Mouse (Mus musculus) forebrain, embryonic 14.5 days (tissue): Measurements from ENCODE around the gene Olfr800. TPM values are rescaled to one million over a fixed set of nuclear protein-coding genes. Genes with fewer than 3 reads are reported as not detected.

Experiments used
- ATAC-seq: fragments of 200-750 bp; cut with Nextera tagmentation; 2 replicates; pipeline ENCODE4 v1.8.0; 2017; ENCODE audit warnings: mild to moderate bottlenecking, moderate library complexity
- DNase-seq: peaks from one replicate; pipeline ENCODE4 v3.0.0-alpha.2; 2015; ENCODE audit warnings: low spot score
- H3K27ac ChIP-seq: fragments of 300-500 bp; sonication (generic); 2 replicates; pipeline ENCODE4 v1.5.1; 2014; ENCODE audit warnings: low read depth, mild to moderate bottlenecking, control low read depth, low read length, moderate library complexity
- H3K27me3 ChIP-seq: fragments of 300-500 bp; sonication (generic); replicated peaks from 2 replicates; pipeline ENCODE4 v1.6.1; 2014; ENCODE audit warnings: low read length, control low read depth, mixed read lengths; ENCODE audit not compliant: control insufficient read depth, insufficient read depth
- H3K36me3 ChIP-seq: fragments of 300-500 bp; sonication (generic); 2 replicates; pipeline ENCODE4 v1.6.1; 2014; ENCODE audit warnings: low read length, control low read depth; ENCODE audit not compliant: control insufficient read depth, insufficient read depth
- H3K4me1 ChIP-seq: fragments of 300-500 bp; sonication (generic); 2 replicates; pipeline ENCODE4 v1.6.1; 2014; ENCODE audit warnings: antibody characterized with exemption, low read length, control low read depth; ENCODE audit not compliant: control insufficient read depth, insufficient read depth
- H3K4me2 ChIP-seq: fragments of 300-500 bp; sonication (generic); 2 replicates; pipeline ENCODE4 v1.6.1; 2014; ENCODE audit warnings: mild to moderate bottlenecking, control low read depth, low read length
- H3K4me3 ChIP-seq: fragments of 300-500 bp; sonication (generic); 2 replicates; pipeline ENCODE4 v1.5.1; 2014; ENCODE audit warnings: low read depth, low read length, control low read depth
- H3K9ac ChIP-seq: fragments of 300-500 bp; sonication (generic); 2 replicates; pipeline ENCODE4 v1.6.1; 2014; ENCODE audit warnings: mild to moderate bottlenecking, low read length, control low read depth, moderate library complexity
- H3K9me3 ChIP-seq: fragments of 300-500 bp; sonication (generic); replicated peaks from 2 replicates; pipeline ENCODE4 v1.6.1; 2016; ENCODE audit warnings: low read length, control low read depth, mixed read lengths; ENCODE audit not compliant: control insufficient read depth
- WGBS: fragments of 180-500 bp; shearing (Covaris S2); extraction: QIAGEN DNeasy Blood & Tissue Kit; methylation state at CpG from one replicate; pipeline ENCODE4 v1.1.7; 2014; 5-methylcytosine and 5-hydroxymethylcytosine counted together
- polyA plus RNA-seq: library from polyadenylated mRNA; unstranded; fragments of >200 nt; fragmentation: Nextera tagmentation; extraction: Ambion mirVana; gene quantifications from 2 replicates; pipeline ENCODE4 v1.2.1, GENCODE M21; 2014

The Olfr800 gene
- polyA plus RNA-seq, 1 experiment from 2014 or later, result not detected

DNA sequence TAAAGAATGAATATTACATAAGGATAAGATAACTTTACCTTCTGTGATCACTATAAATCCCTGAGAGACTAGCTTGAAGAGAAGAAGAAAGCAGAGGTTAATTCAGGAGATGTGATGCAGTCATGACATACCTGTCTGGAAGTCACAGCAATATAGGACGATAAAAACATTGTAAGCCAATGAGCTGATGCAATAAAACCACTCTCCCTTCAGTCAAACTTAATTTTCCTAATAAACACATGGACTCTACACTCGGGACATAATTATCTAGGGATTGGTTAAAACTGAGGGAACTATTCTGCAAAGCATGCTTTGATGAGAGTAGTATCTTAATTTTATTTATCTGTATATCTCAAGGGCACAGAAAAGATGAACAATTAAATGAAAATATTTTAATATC, 36.7 kb downstream of the Olfr800 start, which contains the start of gene Olfr803:
TSS of gene Olfr803 (minus strand) at position 101 of the 400 bp plus-strand sequence.
- ATAC-seq (no peak), DNase-seq (no peak)
- Histone ChIP-seq H3K9me3 (no peaks in the 10 kb centered on the region), H3K4me1 (no peaks in the 10 kb centered on the region), H3K36me3 (no peaks in the 10 kb centered on the region), H3K27me3 (no peaks in the 10 kb centered on the region), H3K4me2 (no peak within 1 kb of the TSS), H3K27ac (no peak within 1 kb of the TSS), H3K9ac (no peak within 1 kb of the TSS), H3K4me3 (no peak within 1 kb of the TSS)
- WGBS, result 84% methylated on average over 2 of the region's 2 CpGs

DNA sequence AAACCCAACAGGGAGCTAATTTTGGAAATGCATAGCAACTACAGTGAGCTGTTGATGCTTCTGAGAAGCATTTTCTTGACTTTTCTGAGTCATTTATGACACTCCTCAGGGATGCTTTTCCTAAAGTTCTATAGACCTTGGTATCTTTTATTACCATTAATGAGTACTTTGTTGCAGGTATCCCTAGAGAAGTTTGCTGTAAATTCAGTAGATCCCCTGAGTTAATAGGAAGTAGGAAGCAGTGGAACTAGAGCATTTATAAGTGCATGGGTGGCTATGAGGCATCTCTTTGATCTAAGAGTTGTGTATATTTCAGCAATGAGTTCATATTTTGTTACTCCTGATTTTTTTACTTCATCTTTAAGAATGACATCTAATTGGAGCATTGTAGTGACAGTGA, 45.4 kb downstream of the Olfr800 start, which contains the start of gene Olfr804:
TSS of gene Olfr804 (plus strand) at position 301 of the 400 bp plus-strand sequence.
- Histone ChIP-seq H3K9me3 (no peaks in the 10 kb centered on the region), H3K9ac (no peak within 1 kb of the TSS), H3K4me2 (no peak within 1 kb of the TSS), H3K27me3 (no peaks in the 10 kb centered on the region), H3K4me3 (no peak within 1 kb of the TSS), H3K27ac (no peak within 1 kb of the TSS), H3K36me3 (no peaks in the 10 kb centered on the region), H3K4me1 (no peaks in the 10 kb centered on the region)
- ATAC-seq (no peak), DNase-seq (no peak)

Other genes with a start within 250 kb of the Olfr800 start
- gene Olfr786, start 230.4 kb upstream of the Olfr800 start, polyA plus RNA-seq, result not detected in 2 replicates
- not detected in 2 replicates for gene Olfr787, start 195.8 kb upstream of the Olfr800 start, polyA plus RNA-seq
- not detected in 2 replicates for gene Olfr788, start 186.7 kb upstream of the Olfr800 start, polyA plus RNA-seq
- not detected in 2 replicates for gene Olfr789, start 172.9 kb upstream of the Olfr800 start, polyA plus RNA-seq
- not detected in 2 replicates for gene Olfr790, start 159.2 kb upstream of the Olfr800 start, polyA plus RNA-seq
- not detected in 2 replicates for gene Olfr791, start 135.9 kb upstream of the Olfr800 start, polyA plus RNA-seq
- not detected in 2 replicates for gene Olfr792, start 118.5 kb upstream of the Olfr800 start, polyA plus RNA-seq
- not detected in 2 replicates for gene Olfr794, start 90.0 kb upstream of the Olfr800 start, polyA plus RNA-seq
- gene Olfr796, start 45.1 kb upstream of the Olfr800 start, polyA plus RNA-seq, result not detected in 2 replicates
- not detected in 2 replicates for gene Olfr798, start 29.8 kb upstream of the Olfr800 start, polyA plus RNA-seq
- not detected in 2 replicates for gene Olfr799, start 20.2 kb upstream of the Olfr800 start, polyA plus RNA-seq
- gene Olfr801, start 16.2 kb downstream of the Olfr800 start, polyA plus RNA-seq, result not detected in 2 replicates
- gene Olfr802, start 30.5 kb downstream of the Olfr800 start, polyA plus RNA-seq, result not detected in 2 replicates
- not detected in 2 replicates for gene Olfr803, start 36.6 kb downstream of the Olfr800 start, polyA plus RNA-seq
- gene Olfr804, start 45.5 kb downstream of the Olfr800 start, polyA plus RNA-seq, result not detected in 2 replicates
- not detected in 2 replicates for gene Olfr805, start 71.7 kb downstream of the Olfr800 start, polyA plus RNA-seq
- gene Olfr806, start 84.2 kb downstream of the Olfr800 start, polyA plus RNA-seq, result not detected in 2 replicates
- gene Olfr807, start 100.1 kb downstream of the Olfr800 start, polyA plus RNA-seq, result not detected in 2 replicates
- not detected in 2 replicates for gene Olfr808, start 107.8 kb downstream of the Olfr800 start, polyA plus RNA-seq
- gene Olfr809, start 116.9 kb downstream of the Olfr800 start, polyA plus RNA-seq, result not detected in 2 replicates
- gene Olfr810, start 137.2 kb downstream of the Olfr800 start, polyA plus RNA-seq, result not detected in 2 replicates
- not detected in 2 replicates for gene Olfr811, start 146.7 kb downstream of the Olfr800 start, polyA plus RNA-seq
- gene Olfr812, start 188.4 kb downstream of the Olfr800 start, polyA plus RNA-seq, result not detected in 2 replicates
- gene Olfr813, start 197.7 kb downstream of the Olfr800 start, polyA plus RNA-seq, result not detected in 2 replicates
- not detected in 2 replicates for gene Olfr814, start 222.2 kb downstream of the Olfr800 start, polyA plus RNA-seq
- gene Olfr815, start 248.2 kb downstream of the Olfr800 start, polyA plus RNA-seq, result not detected in 2 replicates